ENCODE assay signal across 13 mouse cellular contexts in genomic region chr8:8328010-8328666, GRCm38 (mm10).
DNase-seq lines count a peak whose midpoint lies in the region; ATAC-seq and TF ChIP-seq lines count a peak whose summit lies in the region.
"Had no signal": no experiment of that assay in that cellular context is flagged by ENCODE, and none has a peak within 500 bp of the region (broad histone marks: within the 10 kb centered on the region; RNA-seq: fewer than 3 reads in every experiment).

No protein-coding gene starts in this region.

- H3K27ac ChIP-seq in hindbrain, embryonic 13.5 days, result no peak overlapping the region
- no peak overlapping the region for H3K27ac ChIP-seq in hindbrain, embryonic 12.5 days
- H3K27ac ChIP-seq in lung, postnatal 0 days (ENCODE audit: low read length), result no peak overlapping the region
- no peak overlapping the region for H3K27ac ChIP-seq in midbrain, postnatal 0 days (ENCODE audit: low read depth, low read length)
- H3K27ac ChIP-seq: limb, embryonic 13.5 days had no signal

- intact Hi-C loops in heart, postnatal 10 days (cut with DNase I), result loop anchor here (1.0 to 5.0 kb wide), 2 partner anchors 28 to 329 kb away; no protein-coding TSS in a partner anchor

- peak; percentile 47 for DNase-seq in adrenal gland, postnatal 10 days
- DNase-seq in heart, postnatal 10 days, result peak; percentile 65 to 69
- DNase-seq in lung, postnatal 0 days (ENCODE audit: low spot score), result peak; percentile 82
- no peak for DNase-seq in layer of hippocampus, postnatal 36 days
- no peak for DNase-seq in midbrain, postnatal 0 days (ENCODE audit: low spot score)
- no peak for DNase-seq in thymus, adult 18-20 months
- DNase-seq: right cerebral cortex, postnatal 14 days; thymus, postnatal 36 days had no signal

- ATAC-seq in hindbrain, embryonic 13.5 days (ENCODE audit: low FRiP score), result 0 out of 2 replicates have a peak, but pooled peaks have one; percentile 46
- ATAC-seq in hindbrain, embryonic 12.5 days (ENCODE audit: low FRiP score), result no peak
- ATAC-seq in lung, postnatal 0 days, result peak; percentile 75
- ATAC-seq in midbrain, postnatal 0 days (ENCODE audit: low FRiP score), result no peak
- ATAC-seq: midbrain, embryonic 16.5 days had no signal

- no peak for TF ChIP-seq CTCF in lung, postnatal 0 days (IDR thresholded peaks at IDR 0.05)
- TF ChIP-seq CTCF in midbrain, postnatal 0 days (IDR thresholded peaks at IDR 0.05), result no peak

- H3K4me3 ChIP-seq in hindbrain, embryonic 13.5 days, result no peak overlapping the region
- no peak overlapping the region for H3K4me3 ChIP-seq in hindbrain, embryonic 12.5 days
- no peak overlapping the region for H3K4me3 ChIP-seq in lung, postnatal 0 days (ENCODE audit: low read depth, low read length)
- H3K4me3 ChIP-seq in midbrain, postnatal 0 days (ENCODE audit: low read depth, low read length), result no peak overlapping the region
- H3K4me3 ChIP-seq: limb, embryonic 13.5 days had no signal

- no peak overlapping the region for H3K4me2 ChIP-seq in hindbrain, embryonic 13.5 days
- H3K4me2 ChIP-seq in hindbrain, embryonic 12.5 days (replicated peaks), result no peak overlapping the region
- H3K4me2 ChIP-seq in lung, postnatal 0 days (replicated peaks; ENCODE audit: low read depth, low read length), result no peak overlapping the region
- no peak overlapping the region for H3K4me2 ChIP-seq in midbrain, postnatal 0 days (ENCODE audit: low read depth, low read length, poor library complexity, severe bottlenecking)
- H3K4me2 ChIP-seq: limb, embryonic 13.5 days had no signal

- TF ChIP-seq EP300 in lung, postnatal 0 days (IDR thresholded peaks at IDR 0.05), result peak; percentile 16; the same call in 1 of the 2 replicates

- no peak overlapping the region for H3K9ac ChIP-seq in hindbrain, embryonic 13.5 days
- H3K9ac ChIP-seq in hindbrain, embryonic 12.5 days, result no peak overlapping the region
- no peak overlapping the region for H3K9ac ChIP-seq in lung, postnatal 0 days (replicated peaks; ENCODE audit: low read depth)
- no peak overlapping the region for H3K9ac ChIP-seq in midbrain, postnatal 0 days (replicated peaks; ENCODE audit: low read length, poor library complexity, severe bottlenecking)
- H3K9ac ChIP-seq: limb, embryonic 13.5 days had no signal

- peaks cover 12% of the 10 kb centered on the region for H3K4me1 ChIP-seq in hindbrain, embryonic 13.5 days (replicated peaks)
- H3K4me1 ChIP-seq in hindbrain, embryonic 12.5 days, result peaks cover 6% of the 10 kb centered on the region
- peaks cover 16% of the 10 kb centered on the region; the same call in 1 of the 2 replicates for H3K4me1 ChIP-seq in lung, postnatal 0 days (ENCODE audit: insufficient read depth, low read depth, low read length)
- no peaks in the 10 kb centered on the region for H3K4me1 ChIP-seq in midbrain, postnatal 0 days (ENCODE audit: insufficient read depth, low read length)

- WGBS in hindbrain, embryonic 13.5 days, result 37% methylated on average over 7 of the region's 7 CpGs
- 37% methylated on average over 7 of the region's 7 CpGs for WGBS in hindbrain, embryonic 12.5 days
- 20% methylated on average over 7 of the region's 7 CpGs for WGBS in lung, postnatal 0 days
- 52% methylated on average over 7 of the region's 7 CpGs for WGBS in midbrain, postnatal 0 days

- H3K9me3 ChIP-seq in hindbrain, embryonic 13.5 days, result no peaks in the 10 kb centered on the region
- H3K9me3 ChIP-seq in hindbrain, embryonic 12.5 days (replicated peaks), result no peaks in the 10 kb centered on the region
- no peaks in the 10 kb centered on the region for H3K9me3 ChIP-seq in lung, postnatal 0 days (ENCODE audit: low read length)
- H3K9me3 ChIP-seq in midbrain, postnatal 0 days (ENCODE audit: low read length), result no peaks in the 10 kb centered on the region
- H3K9me3 ChIP-seq: G1E; limb, embryonic 13.5 days had no signal

- no peaks in the 10 kb centered on the region for H3K36me3 ChIP-seq in hindbrain, embryonic 13.5 days
- H3K36me3 ChIP-seq in hindbrain, embryonic 12.5 days, result no peaks in the 10 kb centered on the region
- H3K36me3 ChIP-seq in lung, postnatal 0 days (ENCODE audit: insufficient read depth, low read length), result no peaks in the 10 kb centered on the region
- no peaks in the 10 kb centered on the region for H3K36me3 ChIP-seq in midbrain, postnatal 0 days (ENCODE audit: insufficient read depth, low read length)
- H3K36me3 ChIP-seq: G1E; limb, embryonic 13.5 days had no signal

- H3K27me3 ChIP-seq in hindbrain, embryonic 13.5 days, result 0 out of 2 replicates have a peak, but pooled peaks cover 7% of the 10 kb centered on the region
- no peaks in the 10 kb centered on the region; the same call in 1 of the 2 replicates for H3K27me3 ChIP-seq in hindbrain, embryonic 12.5 days
- no peaks in the 10 kb centered on the region for H3K27me3 ChIP-seq in lung, postnatal 0 days (replicated peaks; ENCODE audit: insufficient read depth, low read length)
- no peaks in the 10 kb centered on the region for H3K27me3 ChIP-seq in midbrain, postnatal 0 days (ENCODE audit: insufficient read depth, low read length)
- H3K27me3 ChIP-seq: limb, embryonic 13.5 days had no signal

Comparison
In these comparisons a context has a peak if more than half of its experiments do, and no peak if none do; other contexts are left out.
1. ATAC-seq: peak in hindbrain, embryonic 13.5 days (single experiment) and lung, postnatal 0 days (single experiment); none in hindbrain, embryonic 12.5 days (single experiment) and midbrain, postnatal 0 days (single experiment).
2. DNase-seq: peak in adrenal gland, postnatal 10 days (single experiment), heart, postnatal 10 days (2 of 2) and lung, postnatal 0 days (single experiment); none in layer of hippocampus, postnatal 36 days (0 of 2), midbrain, postnatal 0 days (single experiment) and thymus, adult 18-20 months (0 of 2).